20 mouse cellular contexts compared by ENCODE assay signal in genomic region chr2:73746375-73746770, GRCm38 (mm10). TPM values are rescaled to one million over a fixed set of nuclear protein-coding genes. Genes with fewer than 3 reads are reported as not detected.
DNase-seq lines count a peak whose midpoint lies in the region; ATAC-seq and TF ChIP-seq lines count a peak whose summit lies in the region.
"Had no signal": no experiment of that assay in that cellular context is flagged by ENCODE, and none has a peak within 500 bp of the region (broad histone marks: within the 10 kb centered on the region; RNA-seq: fewer than 3 reads in every experiment).

No protein-coding gene starts in this region.

- no peak for TF ChIP-seq EP300 in liver, postnatal 0 days (IDR thresholded peaks at IDR 0.05; ENCODE audit: low read depth)

- no peak overlapping the region for H3K4me2 ChIP-seq in liver, postnatal 0 days (ENCODE audit: low read depth, low read length)
- no peak overlapping the region for H3K4me2 ChIP-seq in intestine, postnatal 0 days (replicated peaks; ENCODE audit: low read depth)
- H3K4me2 ChIP-seq: embryonic facial prominence, embryonic 12.5 days; forebrain, embryonic 12.5 days had no signal

- ATAC-seq in liver, postnatal 0 days, result no peak
- ATAC-seq in intestine, postnatal 0 days, result peak; percentile 90
- ATAC-seq: activated CD4-positive, CD25-positive, alpha-beta regulatory T cell, adult 4 months; CD4-positive, CD25-positive, alpha-beta regulatory T cell, adult 4 months; forebrain, embryonic 14.5 days; forebrain, embryonic 16.5 days; Patski had no signal

- no peak overlapping the region for H3K4me3 ChIP-seq in kidney, adult 2 months (ENCODE audit: insufficient read depth, low read depth, low read length)
- no peak overlapping the region for H3K4me3 ChIP-seq in liver, adult 2 months (ENCODE audit: insufficient read depth, low read depth, low read length)
- H3K4me3 ChIP-seq in liver, postnatal 0 days (ENCODE audit: low read depth, low read length), result no peak overlapping the region
- no peak overlapping the region for H3K4me3 ChIP-seq in intestine, postnatal 0 days (ENCODE audit: low read depth, low read length)
- H3K4me3 ChIP-seq: embryonic facial prominence, embryonic 10.5 days; embryonic facial prominence, embryonic 12.5 days; forebrain, embryonic 10.5 days; forebrain, embryonic 12.5 days had no signal

- no peak for TF ChIP-seq POLR2A in kidney, adult 2 months (IDR thresholded peaks at IDR 0.05; ENCODE audit: low read depth, low read length)
- no peak for TF ChIP-seq POLR2A in liver, adult 2 months (IDR thresholded peaks at IDR 0.05; ENCODE audit: extremely low read depth, insufficient read depth, low read length)

- no peaks in the 10 kb centered on the region for H3K36me3 ChIP-seq in kidney, adult 2 months (ENCODE audit: control insufficient read depth, insufficient read depth, low read length)
- no peaks in the 10 kb centered on the region for H3K36me3 ChIP-seq in liver, adult 2 months (ENCODE audit: control insufficient read depth, insufficient read depth, low read length)
- H3K36me3 ChIP-seq in liver, postnatal 0 days (replicated peaks; ENCODE audit: insufficient read depth, low read length), result no peaks in the 10 kb centered on the region
- H3K36me3 ChIP-seq in intestine, postnatal 0 days (ENCODE audit: control insufficient read depth, insufficient read depth), result no peaks in the 10 kb centered on the region
- H3K36me3 ChIP-seq: embryonic facial prominence, embryonic 12.5 days; forebrain, embryonic 12.5 days; G1E had no signal

- no peaks in the 10 kb centered on the region for H3K79me2 ChIP-seq in liver, adult 2 months (ENCODE audit: control insufficient read depth, insufficient read depth, low read length)

- H3K27me3 ChIP-seq in kidney, adult 2 months (replicated peaks; ENCODE audit: control insufficient read depth, insufficient read depth, low read length), result no peaks in the 10 kb centered on the region
- H3K27me3 ChIP-seq in liver, adult 2 months (ENCODE audit: control insufficient read depth, insufficient read depth, low read length), result no peaks in the 10 kb centered on the region
- H3K27me3 ChIP-seq in liver, postnatal 0 days (ENCODE audit: insufficient read depth, low read length), result no peaks in the 10 kb centered on the region
- H3K27me3 ChIP-seq in intestine, postnatal 0 days (replicated peaks; ENCODE audit: control insufficient read depth, insufficient read depth, low read length), result no peaks in the 10 kb centered on the region
- H3K27me3 ChIP-seq: CH12.LX; embryonic facial prominence, embryonic 12.5 days; forebrain, embryonic 12.5 days; Patski had no signal

- no peak overlapping the region for H3K9ac ChIP-seq in liver, adult 2 months (ENCODE audit: low read depth, low read length)
- H3K9ac ChIP-seq in liver, postnatal 0 days (replicated peaks), result no peak overlapping the region
- H3K9ac ChIP-seq in intestine, postnatal 0 days (ENCODE audit: low read depth, low read length), result no peak overlapping the region
- H3K9ac ChIP-seq: embryonic facial prominence, embryonic 12.5 days; forebrain, embryonic 12.5 days had no signal

- no peak for TF ChIP-seq CTCF in kidney, adult 2 months (conservative IDR thresholded peaks at IDR 0.05; ENCODE audit: insufficient read depth, insufficient read length, low read depth, low read length)
- TF ChIP-seq CTCF in liver, adult 2 months (IDR thresholded peaks at IDR 0.05; ENCODE audit: low read depth, low read length), result no peak
- no peak for TF ChIP-seq CTCF in liver, postnatal 0 days (IDR thresholded peaks at IDR 0.05; ENCODE audit: low read depth)
- no peak for TF ChIP-seq CTCF in intestine, postnatal 0 days (IDR thresholded peaks at IDR 0.05; ENCODE audit: low read depth)

- no peaks in the 10 kb centered on the region for H3K9me3 ChIP-seq in liver, postnatal 0 days (ENCODE audit: low read length)
- no peaks in the 10 kb centered on the region for H3K9me3 ChIP-seq in intestine, postnatal 0 days (ENCODE audit: control insufficient read depth)
- H3K9me3 ChIP-seq: embryonic facial prominence, embryonic 10.5 days; embryonic facial prominence, embryonic 12.5 days; forebrain, embryonic 10.5 days; forebrain, embryonic 12.5 days; G1E had no signal

- DNase-seq in kidney, adult 2 months, result peak; percentile 10
- DNase-seq in kidney, postnatal 14 days, result no peak
- peak; percentile 31 for DNase-seq in liver, adult 2 months (ENCODE audit: extremely low read depth, low read depth, low spot score)
- DNase-seq in liver, postnatal 0 days, result no peak
- no peak for DNase-seq in thymus, postnatal 4 days
- DNase-seq: adrenal gland, adult 8-10 months; B cell, adult 2 months; cerebellum, adult 11-12 months had no signal

- H3K4me1 ChIP-seq in kidney, adult 2 months (ENCODE audit: control insufficient read depth, insufficient read depth, low read length), result no peaks in the 10 kb centered on the region
- H3K4me1 ChIP-seq in liver, adult 2 months (ENCODE audit: control insufficient read depth, insufficient read depth, low read length), result no peaks in the 10 kb centered on the region
- H3K4me1 ChIP-seq in liver, postnatal 0 days (ENCODE audit: insufficient read depth), result no peaks in the 10 kb centered on the region
- H3K4me1 ChIP-seq in intestine, postnatal 0 days (replicated peaks; ENCODE audit: control insufficient read depth, insufficient read depth, low read length), result no peaks in the 10 kb centered on the region
- H3K4me1 ChIP-seq: forebrain, embryonic 10.5 days; forebrain, embryonic 12.5 days had no signal

- no peak overlapping the region for H3K27ac ChIP-seq in kidney, adult 2 months (ENCODE audit: insufficient read depth, low read depth, low read length)
- H3K27ac ChIP-seq in liver, adult 2 months (replicated peaks; ENCODE audit: insufficient read depth, low read depth, low read length), result no peak overlapping the region
- H3K27ac ChIP-seq in liver, postnatal 0 days (ENCODE audit: low read depth), result no peak overlapping the region
- H3K27ac ChIP-seq in intestine, postnatal 0 days (ENCODE audit: low read depth, low read length), result no peak overlapping the region
- H3K27ac ChIP-seq: embryonic facial prominence, embryonic 10.5 days; embryonic facial prominence, embryonic 12.5 days; forebrain, embryonic 10.5 days; forebrain, embryonic 12.5 days had no signal

- WGBS in kidney, adult 2 months, result 70% methylated on average over 1 of the region's 1 CpGs
- 100% methylated on average over 1 of the region's 1 CpGs for WGBS in liver, adult 2 months
- 69% methylated on average over 1 of the region's 1 CpGs for WGBS in liver, postnatal 0 days (ENCODE audit: insufficient replicate concordance)
- 52% methylated on average over 1 of the region's 1 CpGs for WGBS in intestine, postnatal 0 days

RNA-seq across cellular contexts. Expression of gene Chn1, which starts 28.8 kb away (rescaled TPM):
- polyA plus RNA-seq in kidney, adult 2 months (2012; rRNA removed), result 23.7 and 24.2 TPM in 2 replicates
- total RNA-seq in liver, adult 2 months (2014; rRNA removed), result 0.18 and 0.40 TPM in 2 replicates
- not detected in 2 replicates for polyA plus RNA-seq in liver, adult 2 months (2012; rRNA removed)
- 0.26 and 0.31 TPM in 2 replicates for polyA plus RNA-seq in liver, postnatal 0 days (2015; fragmentation: Nextera tagmentation; extraction: Ambion mirVana)
- polyA plus RNA-seq in intestine, postnatal 0 days (2015; fragmentation: Nextera tagmentation; extraction: Ambion mirVana), result 8.1 and 9.5 TPM in 2 replicates
- polyA plus RNA-seq: activated CD4-positive, CD25-positive, alpha-beta regulatory T cell, adult 4 months had no signal

Comparison
In these comparisons a context has a peak if more than half of its experiments do, and no peak if none do; other contexts are left out.
1. DNase-seq: peak in kidney, adult 2 months (single experiment) and liver, adult 2 months (single experiment); none in kidney, postnatal 14 days (single experiment), liver, postnatal 0 days (single experiment) and thymus, postnatal 4 days (single experiment).